Mouse (Mus musculus) limb, embryonic 12.5 days (tissue): ENCODE data around the gene Oprm1. TPM values are rescaled to one million over a fixed set of nuclear protein-coding genes. Genes with fewer than 3 reads are reported as not detected.

Experiments
- ATAC-seq: fragments of 200-750 bp; cut with Nextera tagmentation; 2 replicates; pipeline ENCODE4 v1.8.0; 2017; ENCODE audit warnings: low read depth, moderate TSS enrichment; ENCODE audit not compliant: insufficient number of reproducible peaks, insufficient read depth, low FRiP score, low TSS enrichment
- H3K27ac ChIP-seq: fragments of 300-500 bp; sonication (generic); 2 replicates; pipeline ENCODE4 v1.5.1; 2016; ENCODE audit warnings: mild to moderate bottlenecking, moderate library complexity
- H3K27me3 ChIP-seq: fragments of 300-500 bp; sonication (generic); 2 replicates; pipeline ENCODE4 v1.6.1; 2016; ENCODE audit warnings: mild to moderate bottlenecking, moderate library complexity
- H3K36me3 ChIP-seq: fragments of 300-500 bp; sonication (generic); 2 replicates; pipeline ENCODE4 v1.6.1; 2016; ENCODE audit warnings: mild to moderate bottlenecking, moderate library complexity
- H3K4me1 ChIP-seq: fragments of 300-500 bp; sonication (generic); replicated peaks from 2 replicates; pipeline ENCODE4 v1.6.1; 2016
- H3K4me2 ChIP-seq: fragments of 300-500 bp; sonication (generic); 2 replicates; pipeline ENCODE4 v1.6.1; 2016; ENCODE audit warnings: mild to moderate bottlenecking, moderate library complexity
- H3K4me3 ChIP-seq: fragments of 300-500 bp; sonication (generic); replicated peaks from 2 replicates; pipeline ENCODE4 v1.5.1; 2016; ENCODE audit warnings: mild to moderate bottlenecking
- H3K9ac ChIP-seq: fragments of 300-500 bp; sonication (generic); replicated peaks from 2 replicates; pipeline ENCODE4 v1.6.1; 2016; ENCODE audit warnings: mild to moderate bottlenecking, moderate library complexity
- H3K9me3 ChIP-seq: fragments of 300-500 bp; sonication (generic); 2 replicates; pipeline ENCODE4 v1.6.1; 2016; ENCODE audit warnings: mild to moderate bottlenecking, moderate library complexity
- WGBS: fragments of 180-500 bp; shearing (Covaris S2); methylation state at CpG from one replicate; pipeline ENCODE4 v1.1.7; 2016; 5-methylcytosine and 5-hydroxymethylcytosine counted together
- polyA plus RNA-seq: library from polyadenylated mRNA; unstranded; fragments of >200 nt; fragmentation: Nextera tagmentation; extraction: Ambion mirVana; gene quantifications from 2 replicates; pipeline ENCODE4 v1.2.1, GENCODE M21; 2016

Oprm1 gene
- polyA plus RNA-seq, 1 experiment from 2014 or later, result not detected

- Histone ChIP-seq H3K36me3 (no peaks in the 10 kb centered on the region), H3K9me3 (no peaks in the 10 kb centered on the region), H3K4me3 (no peak overlapping the region), H3K9ac (no peak overlapping the region), H3K4me2 (no peak overlapping the region), H3K27me3 (no peaks in the 10 kb centered on the region), H3K27ac (no peak overlapping the region), H3K4me1 (no peaks in the 10 kb centered on the region)
- no peak for ATAC-seq
- 84% methylated on average over 5 of the region's 5 CpGs for WGBS
These were observed 312.6 kb downstream of the Oprm1 start for GRCm38 (mm10) chr10:7070924-7071323.

- no peaks in the 10 kb centered on the region for H3K36me3 ChIP-seq
- no peak overlapping the region for H3K27ac ChIP-seq
- no peak overlapping the region for H3K9ac ChIP-seq
- 85% methylated on average over 2 of the region's 2 CpGs for WGBS
- H3K4me2 ChIP-seq, result no peak overlapping the region
- peaks cover 6% of the 10 kb centered on the region for H3K4me1 ChIP-seq
- H3K4me3 ChIP-seq, result no peak overlapping the region
- H3K9me3 ChIP-seq, result no peaks in the 10 kb centered on the region
- no peak for ATAC-seq
- no peaks in the 10 kb centered on the region for H3K27me3 ChIP-seq
These were observed 315.9 kb downstream of the Oprm1 start for GRCm38 (mm10) chr10:7074231-7074630.

- H3K36me3 ChIP-seq, result no peaks in the 10 kb centered on the region
- ATAC-seq, result no peak
- H3K27ac ChIP-seq, result no peak overlapping the region
- H3K27me3 ChIP-seq, result no peaks in the 10 kb centered on the region
- H3K4me1 ChIP-seq, result peaks cover 6% of the 10 kb centered on the region
- H3K4me2 ChIP-seq, result no peak overlapping the region
- H3K9me3 ChIP-seq, result no peaks in the 10 kb centered on the region
- no peak overlapping the region for H3K9ac ChIP-seq
- WGBS, result 85% methylated on average over 2 of the region's 2 CpGs
- H3K4me3 ChIP-seq, result no peak overlapping the region
These were observed 317.4 kb downstream of the Oprm1 start for GRCm38 (mm10) chr10:7075661-7076060.

GRCm38 (mm10) chr10:7076201-7076600, 317.9 kb downstream of the Oprm1 start:
- H3K27ac ChIP-seq, result 0 out of 2 replicates have a peak overlapping the region, but pooled peaks have one; percentile 59
- H3K9ac ChIP-seq, result no peak overlapping the region; the same call in 1 of the 2 replicates
- peaks cover 6% of the 10 kb centered on the region for H3K4me1 ChIP-seq
- peak; percentile 53; the same call in 1 of the 2 replicates for ATAC-seq
- 9% methylated on average over 8 of the region's 8 CpGs for WGBS
- H3K4me2 ChIP-seq, result peak overlapping the region; percentile 33; the same call in 1 of the 2 replicates
- no peak overlapping the region for H3K4me3 ChIP-seq
- no peaks in the 10 kb centered on the region for H3K9me3 ChIP-seq
- H3K36me3 ChIP-seq, result no peaks in the 10 kb centered on the region
- no peaks in the 10 kb centered on the region for H3K27me3 ChIP-seq

- peaks cover 6% of the 10 kb centered on the region for H3K4me1 ChIP-seq
- H3K4me3 ChIP-seq, result no peak overlapping the region
- WGBS, result 45% methylated on average over 7 of the region's 8 CpGs
- no peaks in the 10 kb centered on the region for H3K9me3 ChIP-seq
- no peaks in the 10 kb centered on the region for H3K36me3 ChIP-seq
- H3K4me2 ChIP-seq, result peak overlapping the region; percentile 33; the same call in 1 of the 2 replicates
- no peaks in the 10 kb centered on the region for H3K27me3 ChIP-seq
- H3K27ac ChIP-seq, result 0 out of 2 replicates have a peak overlapping the region, but pooled peaks have one; percentile 59
- peak; percentile 67 for ATAC-seq
- H3K9ac ChIP-seq, result no peak overlapping the region; the same call in 1 of the 2 replicates
These were observed 318.4 kb downstream of the Oprm1 start for GRCm38 (mm10) chr10:7076662-7077211.

GRCm38 (mm10) chr10:7077389-7077808, 319.1 kb downstream of the Oprm1 start:
- 71% methylated on average over 7 of the region's 7 CpGs for WGBS
- Histone ChIP-seq H3K36me3 (no peaks in the 10 kb centered on the region), H3K9me3 (no peaks in the 10 kb centered on the region), H3K27ac (0 out of 2 replicates have a peak overlapping the region, but pooled peaks have one; percentile 18), H3K27me3 (no peaks in the 10 kb centered on the region), H3K4me1 (peaks cover 6% of the 10 kb centered on the region), H3K9ac (no peak overlapping the region), H3K4me3 (no peak overlapping the region), H3K4me2 (no peak overlapping the region)
- ATAC-seq, result no peak

- Histone ChIP-seq H3K27me3 (no peaks in the 10 kb centered on the region), H3K9me3 (no peaks in the 10 kb centered on the region), H3K4me1 (peaks cover 6% of the 10 kb centered on the region), H3K27ac (no peak overlapping the region), H3K4me2 (no peak overlapping the region), H3K4me3 (no peak overlapping the region), H3K36me3 (no peaks in the 10 kb centered on the region), H3K9ac (no peak overlapping the region)
- no peak for ATAC-seq
- 91% methylated on average over 1 of the region's 1 CpGs for WGBS
These were observed 319.7 kb downstream of the Oprm1 start for GRCm38 (mm10) chr10:7077971-7078370.

Other genes starting within 250 kb of the Oprm1 start
- not detected in 2 replicates for gene Gm10945, start 3.3 kb downstream of the Oprm1 start, polyA plus RNA-seq